Mouse (Mus musculus): Measurements from ENCODE around the gene Zfhx2. TPM values are rescaled to one million over a fixed set of nuclear protein-coding genes. Genes with fewer than 3 reads are reported as not detected.
A peak's percentile ranks its signal among the peaks of the same experiment; 100 is the strongest.

Zfhx2 gene
- total and polyA plus RNA-seq, 3 experiments: 0.07 to 0.59 (median 0.30) TPM

- no peaks in the 10 kb centered on the region for H3K36me3 ChIP-seq (replicated peaks in 1 of 2; ENCODE audit: control insufficient read depth in 1 of 2, insufficient read depth in 1 of 2, low read length in 1 of 2)
- dilution Hi-C loops (cut with MboI; ENCODE audit: extremely low pct_ligation_motif_present, extremely low pct_unique_long_range_greater_than_20kb, low sequenced_read_pairs) (no loop called here), in situ Hi-C loops (cut with MboI; ENCODE audit: low pct_ligation_motif_present, low pct_unique_long_range_greater_than_20kb, low sequenced_read_pairs) (no loop called here)
- no peak for TF ChIP-seq JUND (conservative IDR thresholded peaks at IDR 0.05; ENCODE audit: low read depth, low read length)
- no peak for TF ChIP-seq CHD1 (IDR thresholded peaks at IDR 0.05; ENCODE audit: low read depth, low read length)
- no peak for TF ChIP-seq MEF2A (IDR thresholded peaks at IDR 0.05; ENCODE audit: borderline replicate concordance, low read depth, low read length)
- no peak for TF ChIP-seq CHD2 (IDR thresholded peaks at IDR 0.05; ENCODE audit: low read length)
- no peak for TF ChIP-seq HCFC1 (IDR thresholded peaks at IDR 0.05; ENCODE audit: low read depth, low read length)
- TF ChIP-seq ZC3H11A (IDR thresholded peaks at IDR 0.05; ENCODE audit: low read depth, low read length): no peak
- TF ChIP-seq MYC (IDR thresholded peaks at IDR 0.05; ENCODE audit: low read depth, low read length): no peak
- TF ChIP-seq USF1 (IDR thresholded peaks at IDR 0.05; ENCODE audit: low read depth, low read length): no peak
- no peak for TF ChIP-seq TCF12 (IDR thresholded peaks at IDR 0.05; ENCODE audit: low read depth, low read length)
- no peak for TF ChIP-seq JUN (IDR thresholded peaks at IDR 0.05; ENCODE audit: insufficient read depth, low read depth, low read length)
- TF ChIP-seq MXI1 (IDR thresholded peaks at IDR 0.05; ENCODE audit: low read depth, low read length): no peak
- no peak for TF ChIP-seq MAX (IDR thresholded peaks at IDR 0.05; ENCODE audit: low read length)
- no peak for TF ChIP-seq SIN3A (IDR thresholded peaks at IDR 0.05; ENCODE audit: low read length)
- no peak for TF ChIP-seq MAZ (IDR thresholded peaks at IDR 0.05; ENCODE audit: low read depth, low read length)
- no peaks in the 10 kb centered on the region for H3K79me2 ChIP-seq (replicated peaks; ENCODE audit: control insufficient read depth, extremely low read depth, insufficient read depth, poor library complexity, severe bottlenecking)
- no peaks in the 10 kb centered on the region for H3K9me3 ChIP-seq (replicated peaks; ENCODE audit: low read length)
- H3K4me3 ChIP-seq (replicated peaks in 1 of 3; ENCODE audit: low read depth in 2 of 3, low read length in 2 of 3, poor library complexity in 1 of 3): no peak overlapping the region
- no peak overlapping the region for H3K9ac ChIP-seq (ENCODE audit: insufficient read depth, low read depth)
- no peak overlapping the region for H3K4me2 ChIP-seq (ENCODE audit: insufficient read depth, low read depth, poor library complexity, severe bottlenecking)
- no peak for DNase-seq (ENCODE audit: extremely low read depth)
- H3K27me3 ChIP-seq (replicated peaks): no peaks in the 10 kb centered on the region
- no peak overlapping the region for H3K27ac ChIP-seq (ENCODE audit: insufficient read depth, low read depth)
- peaks cover 0 to 2% of the 10 kb centered on the region in 2 experiments; a peak in 2 of 4 replicates for H3K4me1 ChIP-seq (ENCODE audit: control insufficient read depth in 1 of 2, insufficient read depth in 2 of 2)
Observed at GRCm38 (mm10) chr14:55032695-55033225, 59.4 kb downstream of the Zfhx2 start.

GRCm38 (mm10) chr14:55029034-55029698 lies 63.0 kb downstream of the Zfhx2 start:
- peak; percentile 27 for DNase-seq (ENCODE audit: extremely low read depth)
- no peak overlapping the region for H3K4me2 ChIP-seq (ENCODE audit: insufficient read depth, low read depth, poor library complexity, severe bottlenecking)
- dilution Hi-C loops (cut with MboI; ENCODE audit: extremely low pct_ligation_motif_present, extremely low pct_unique_long_range_greater_than_20kb, low sequenced_read_pairs): no loop called here

More at GRCm38 (mm10) chr14:55029034-55029698, 63.0 kb downstream of the Zfhx2 start:
- H3K9me3 ChIP-seq (replicated peaks; ENCODE audit: low read length): no peaks in the 10 kb centered on the region
- in situ Hi-C loops (cut with MboI; ENCODE audit: low pct_ligation_motif_present, low pct_unique_long_range_greater_than_20kb, low sequenced_read_pairs): no loop called here
- H3K79me2 ChIP-seq (replicated peaks; ENCODE audit: control insufficient read depth, extremely low read depth, insufficient read depth, poor library complexity, severe bottlenecking): no peaks in the 10 kb centered on the region
- no peak overlapping the region for H3K27ac ChIP-seq (ENCODE audit: insufficient read depth, low read depth)
- TF ChIP-seq SMC3 (IDR thresholded peaks at IDR 0.05; ENCODE audit: low read depth, low read length) (no peak; the same call in 1 of the 2 replicates), RAD21 (IDR thresholded peaks at IDR 0.05; ENCODE audit: low read depth, low read length) (peak; percentile 23), CTCF (conservative IDR thresholded peaks at IDR 0.05 in 1 of 2, IDR thresholded peaks at IDR 0.05 in 1 of 2; ENCODE audit: low read depth in 2 of 2, low read length in 2 of 2) (peak in 1 of 2 experiments; percentile 58; a peak in 3 of 4 replicates)
- no peak overlapping the region for H3K4me3 ChIP-seq (replicated peaks in 1 of 3; ENCODE audit: low read depth in 2 of 3, low read length in 2 of 3, poor library complexity in 1 of 3)
- no peaks in the 10 kb centered on the region for H3K27me3 ChIP-seq (replicated peaks)
- H3K4me1 ChIP-seq (ENCODE audit: control insufficient read depth in 1 of 2, insufficient read depth in 2 of 2): no peaks in the 10 kb centered on the region
- H3K36me3 ChIP-seq (replicated peaks in 1 of 2; ENCODE audit: control insufficient read depth in 1 of 2, insufficient read depth in 1 of 2, low read length in 1 of 2): peaks cover 14 to 24% of the 10 kb centered on the region in 2 experiments
- H3K9ac ChIP-seq (ENCODE audit: insufficient read depth, low read depth): no peak overlapping the region
